Mouse (Mus musculus) lung, embryonic 16.5 days (tissue): ENCODE results near the gene Ipo9. TPM values are rescaled to one million over a fixed set of nuclear protein-coding genes. Genes with fewer than 3 reads are reported as not detected.

ENCODE experiments used
- ATAC-seq: fragments of 200-750 bp; cut with Nextera tagmentation; 2 replicates; pipeline ENCODE4 v1.8.0; 2017; ENCODE audit warnings: low read depth, mild to moderate bottlenecking, moderate library complexity
- H3K27ac ChIP-seq: fragments of 300-500 bp; sonication (generic); 2 replicates; pipeline ENCODE4 v1.5.1; 2014; ENCODE audit warnings: mild to moderate bottlenecking, control low read depth, low read length
- H3K27me3 ChIP-seq: fragments of 300-500 bp; sonication (generic); 2 replicates; pipeline ENCODE4 v1.6.1; 2014; ENCODE audit warnings: low read depth, low read length, mixed read lengths; ENCODE audit not compliant: control insufficient read depth, insufficient read depth
- H3K36me3 ChIP-seq: fragments of 300-500 bp; sonication (generic); 2 replicates; pipeline ENCODE4 v1.6.1; 2014; ENCODE audit warnings: low read length; ENCODE audit not compliant: control insufficient read depth, insufficient read depth
- H3K4me1 ChIP-seq: fragments of 300-500 bp; sonication (generic); replicated peaks from 2 replicates; pipeline ENCODE4 v1.6.1; 2014; ENCODE audit warnings: low read length, mixed read lengths; ENCODE audit not compliant: control insufficient read depth, insufficient read depth
- H3K4me2 ChIP-seq: fragments of 300-500 bp; sonication (generic); 2 replicates; pipeline ENCODE4 v1.6.1; 2014; ENCODE audit warnings: low read depth, low read length, control low read depth
- H3K4me3 ChIP-seq: fragments of 300-500 bp; sonication (generic); 2 replicates; pipeline ENCODE4 v1.5.1; 2014; ENCODE audit warnings: mild to moderate bottlenecking, low read length, control low read depth
- H3K9ac ChIP-seq: fragments of 300-500 bp; sonication (generic); 2 replicates; pipeline ENCODE4 v1.6.1; 2014; ENCODE audit warnings: low read length, control low read depth
- H3K9me3 ChIP-seq: fragments of 300-500 bp; sonication (generic); 2 replicates; pipeline ENCODE4 v1.6.1; 2016; ENCODE audit warnings: low read length; ENCODE audit not compliant: control insufficient read depth
- WGBS: fragments of 180-500 bp; shearing (Covaris S2); extraction: QIAGEN DNeasy Blood & Tissue Kit; methylation state at CpG from one replicate; pipeline ENCODE4 v1.1.7; 2014; 5-methylcytosine and 5-hydroxymethylcytosine counted together
- polyA plus RNA-seq: library from polyadenylated mRNA; unstranded; fragments of >200 nt; fragmentation: Nextera tagmentation; extraction: Ambion mirVana; gene quantifications from 2 replicates; pipeline ENCODE4 v1.2.1, GENCODE M21; 2015

The Ipo9 gene
- polyA plus RNA-seq, 1 experiment from 2014 or later = 109 TPM

GRCm38 (mm10) chr1:135443506-135443905 lies 13.2 kb upstream of the Ipo9 start:
- H3K27me3 ChIP-seq = no peaks in the 10 kb centered on the region
- H3K4me2 ChIP-seq = no peak overlapping the region
- no peaks in the 10 kb centered on the region for H3K4me1 ChIP-seq
- H3K27ac ChIP-seq = no peak overlapping the region
- H3K9me3 ChIP-seq = no peaks in the 10 kb centered on the region
- H3K36me3 ChIP-seq = peaks cover 23% of the 10 kb centered on the region
- no peak overlapping the region for H3K4me3 ChIP-seq
- no peak for ATAC-seq
- WGBS = 92% methylated on average over 12 of the region's 12 CpGs
- H3K9ac ChIP-seq = no peak overlapping the region

- Histone ChIP-seq H3K9me3 (no peaks in the 10 kb centered on the region), H3K4me2 (no peak overlapping the region), H3K9ac (no peak overlapping the region), H3K27ac (no peak overlapping the region), H3K27me3 (no peaks in the 10 kb centered on the region), H3K4me1 (no peaks in the 10 kb centered on the region), H3K4me3 (no peak overlapping the region), H3K36me3 (peaks cover 23% of the 10 kb centered on the region)
- 95% methylated on average over 3 of the region's 3 CpGs for WGBS
- no peak for ATAC-seq
Observed at GRCm38 (mm10) chr1:135441861-135442260, 11.6 kb upstream of the Ipo9 start.

DNA sequence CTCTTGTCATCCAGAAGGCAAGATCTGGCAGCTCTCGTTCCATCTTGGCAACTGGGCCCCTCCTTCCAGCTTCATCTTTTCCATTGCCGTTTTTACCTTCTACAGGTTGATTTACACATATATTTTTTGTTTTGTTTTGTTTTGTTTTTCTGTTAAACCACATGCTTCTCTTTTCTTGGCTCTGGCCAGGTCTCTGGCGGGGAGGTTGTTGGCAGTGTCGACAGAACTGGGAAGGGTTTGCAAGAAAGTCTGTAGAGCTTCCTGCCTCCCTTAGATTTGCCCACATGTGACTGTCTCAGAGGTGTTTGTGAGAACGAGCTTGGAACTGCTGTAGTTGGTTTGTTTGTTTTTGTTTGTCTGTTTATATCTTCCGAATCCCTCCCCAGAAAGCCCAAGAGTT lies 10.7 kb upstream of the Ipo9 start:
- 86% methylated on average over 6 of the region's 6 CpGs for WGBS
- Histone ChIP-seq H3K9me3 (no peaks in the 10 kb centered on the region), H3K27ac (no peak overlapping the region), H3K27me3 (no peaks in the 10 kb centered on the region), H3K36me3 (peaks cover 23% of the 10 kb centered on the region), H3K4me2 (no peak overlapping the region), H3K4me3 (no peak overlapping the region), H3K9ac (no peak overlapping the region), H3K4me1 (no peaks in the 10 kb centered on the region)
- ATAC-seq = no peak

GRCm38 (mm10) chr1:135438801-135439200 lies 8.5 kb upstream of the Ipo9 start:
- Histone ChIP-seq H3K4me3 (no peak overlapping the region), H3K9ac (no peak overlapping the region), H3K9me3 (no peaks in the 10 kb centered on the region), H3K27me3 (no peaks in the 10 kb centered on the region), H3K4me2 (no peak overlapping the region), H3K4me1 (no peaks in the 10 kb centered on the region), H3K27ac (no peak overlapping the region), H3K36me3 (peaks cover 23% of the 10 kb centered on the region)
- ATAC-seq = no peak
- WGBS = 90% methylated on average over 6 of the region's 6 CpGs

DNA sequence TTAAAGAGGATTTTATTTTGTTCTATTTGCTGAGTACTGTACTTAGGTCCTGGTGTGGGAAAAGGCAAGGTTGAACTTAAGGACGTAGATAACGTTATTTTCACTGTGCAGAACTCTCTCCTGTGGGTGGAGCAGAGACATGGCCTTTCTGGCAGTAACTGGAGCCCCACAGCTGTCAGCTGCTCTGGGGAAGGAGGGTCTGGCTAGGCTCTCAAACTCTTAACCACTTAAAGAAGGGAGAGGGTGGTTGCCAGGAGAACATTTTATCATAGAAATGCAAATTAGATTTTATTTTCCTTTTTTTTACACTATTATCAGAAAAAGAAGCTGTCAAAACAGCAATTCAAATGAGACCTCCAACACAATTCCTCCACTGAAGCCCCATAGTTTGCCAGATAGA lies 5.5 kb upstream of the Ipo9 start:
- peaks cover 3% of the 10 kb centered on the region; the same call in 1 of the 2 replicates for H3K36me3 ChIP-seq
- no peak overlapping the region for H3K27ac ChIP-seq
- H3K4me3 ChIP-seq = no peak overlapping the region
- H3K27me3 ChIP-seq = no peaks in the 10 kb centered on the region
- ATAC-seq = no peak
- peaks cover 2% of the 10 kb centered on the region for H3K4me1 ChIP-seq
- H3K4me2 ChIP-seq = no peak overlapping the region
- H3K9ac ChIP-seq = no peak overlapping the region
- WGBS = 7% methylated on average over 2 of the region's 2 CpGs
- H3K9me3 ChIP-seq = no peaks in the 10 kb centered on the region

GRCm38 (mm10) chr1:135430669-135431017 lies 344 bp upstream of the Ipo9 start:
- peak; percentile 55 for ATAC-seq

GRCm38 (mm10) chr1:135427390-135427789 lies 2.9 kb downstream of the Ipo9 start:
- WGBS = 76% methylated on average over 6 of the region's 6 CpGs
- no peak for ATAC-seq
- Histone ChIP-seq H3K27ac (no peak overlapping the region), H3K4me2 (no peak overlapping the region), H3K36me3 (peaks cover 4% of the 10 kb centered on the region; the same call in 1 of the 2 replicates), H3K9ac (no peak overlapping the region), H3K4me3 (no peak overlapping the region), H3K9me3 (no peaks in the 10 kb centered on the region), H3K27me3 (no peaks in the 10 kb centered on the region), H3K4me1 (peaks cover 21% of the 10 kb centered on the region)

More at GRCm38 (mm10) chr1:135430669-135431017, 344 bp upstream of the Ipo9 start:
- peaks cover 21% of the 10 kb centered on the region for H3K4me1 ChIP-seq
- H3K4me3 ChIP-seq = peak overlapping the region; percentile 69
- H3K36me3 ChIP-seq = no peaks in the 10 kb centered on the region
- 1% methylated on average over 14 of the region's 14 CpGs for WGBS
- peak overlapping the region; percentile 62 for H3K27ac ChIP-seq
- no peaks in the 10 kb centered on the region for H3K9me3 ChIP-seq
- H3K27me3 ChIP-seq = no peaks in the 10 kb centered on the region
- H3K9ac ChIP-seq = peak overlapping the region; percentile 83
- peak overlapping the region; percentile 80 for H3K4me2 ChIP-seq

DNA sequence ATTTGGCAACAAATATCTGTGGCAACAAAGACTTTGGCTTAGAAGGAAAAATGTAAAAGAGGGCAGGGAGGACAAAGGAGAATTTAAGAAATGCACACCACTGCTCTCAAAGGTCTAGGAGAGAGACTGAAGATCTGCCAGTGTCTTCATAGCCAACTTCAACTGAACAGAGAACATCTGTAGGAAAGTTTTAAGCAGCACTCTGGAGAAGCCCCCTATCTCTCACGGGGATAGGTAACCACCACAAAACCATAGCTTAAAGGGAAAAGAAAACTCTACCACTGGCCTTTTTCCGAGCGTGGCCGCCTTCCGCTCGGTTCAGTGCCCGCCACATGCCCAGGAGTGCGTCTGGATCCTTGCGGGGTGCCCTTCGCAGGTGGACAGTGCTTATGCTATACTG lies 3.7 kb downstream of the Ipo9 start:
- Histone ChIP-seq H3K36me3 (peaks cover 4% of the 10 kb centered on the region; the same call in 1 of the 2 replicates), H3K4me1 (peaks cover 21% of the 10 kb centered on the region), H3K9me3 (no peaks in the 10 kb centered on the region), H3K27ac (no peak overlapping the region), H3K27me3 (no peaks in the 10 kb centered on the region), H3K4me3 (no peak overlapping the region), H3K9ac (no peak overlapping the region), H3K4me2 (no peak overlapping the region)
- ATAC-seq = no peak
- WGBS = 94% methylated on average over 10 of the region's 10 CpGs

DNA sequence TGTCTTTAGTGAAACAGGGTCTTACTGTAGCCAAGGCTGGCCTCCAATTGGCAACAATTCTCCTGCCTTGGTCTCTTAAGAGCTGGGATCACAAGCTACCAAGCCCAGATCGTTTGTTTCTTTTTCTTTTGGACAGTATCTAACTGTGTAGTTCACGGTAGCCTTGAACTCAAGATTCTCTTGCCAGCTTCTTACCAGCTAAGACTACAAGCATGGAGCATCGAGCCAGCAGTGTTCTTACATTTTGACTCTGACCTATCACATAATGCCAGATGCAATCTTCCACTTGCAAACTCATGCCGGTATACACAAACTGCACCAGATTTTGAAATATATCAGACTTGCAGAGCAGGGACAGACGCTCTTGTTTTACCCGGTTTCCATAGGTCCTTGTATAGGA lies 7.5 kb downstream of the Ipo9 start:
- ATAC-seq = no peak
- Histone ChIP-seq H3K9me3 (no peaks in the 10 kb centered on the region), H3K27ac (no peak overlapping the region), H3K4me2 (no peak overlapping the region), H3K36me3 (peaks cover 22% of the 10 kb centered on the region), H3K27me3 (no peaks in the 10 kb centered on the region), H3K4me1 (peaks cover under 1% of the 10 kb centered on the region), H3K9ac (no peak overlapping the region), H3K4me3 (no peak overlapping the region)
- WGBS = 90% methylated on average over 6 of the region's 6 CpGs

DNA sequence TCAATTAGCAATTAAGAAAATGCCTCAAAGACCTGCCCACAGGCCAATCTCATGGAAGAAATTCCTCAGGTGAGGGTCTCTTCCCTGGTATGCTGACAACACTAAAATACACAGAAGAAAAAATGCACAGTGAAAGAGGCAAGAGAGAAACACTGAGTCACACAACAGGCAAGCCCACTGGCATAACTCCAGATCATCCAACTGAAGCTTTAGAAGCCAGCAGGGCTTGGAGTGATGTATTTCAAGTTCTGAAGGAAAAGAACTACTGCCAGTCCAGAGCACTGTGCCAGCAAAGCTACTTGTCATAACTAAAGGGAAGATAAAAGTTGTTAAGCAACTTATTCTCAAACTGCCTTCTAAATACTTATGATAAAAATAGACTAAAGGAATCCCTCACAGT lies 16.3 kb downstream of the Ipo9 start:
- ATAC-seq = no peak

More for the DNA sequence above, 16.3 kb downstream of the Ipo9 start:
- H3K27ac ChIP-seq = no peak overlapping the region
- no peaks in the 10 kb centered on the region for H3K9me3 ChIP-seq
- H3K4me2 ChIP-seq = no peak overlapping the region
- H3K4me1 ChIP-seq = peaks cover 12% of the 10 kb centered on the region
- peaks cover 64% of the 10 kb centered on the region for H3K36me3 ChIP-seq
- H3K9ac ChIP-seq = no peak overlapping the region
- H3K27me3 ChIP-seq = no peaks in the 10 kb centered on the region
- no peak overlapping the region for H3K4me3 ChIP-seq
